Mouse (Mus musculus) lung, adult 2 months (tissue): Measurements from ENCODE around the gene Kcnh1.

ENCODE experiments used
- CTCF ChIP-seq: fragments of 200-500 bp; IDR thresholded peaks from 2 replicates; pipeline ENCODE4 v1.5.1; 2011; ENCODE audit warnings: mild to moderate bottlenecking, low read length, control low read depth; ENCODE audit not compliant: insufficient read depth
- POLR2A ChIP-seq: fragments of 200-500 bp; IDR thresholded peaks from 2 replicates; pipeline ENCODE4 v1.6.1; 2011; ENCODE audit warnings: low read depth, mild to moderate bottlenecking, control low read depth, low read length, borderline replicate concordance; ENCODE audit errors: extremely low read depth

DNA sequence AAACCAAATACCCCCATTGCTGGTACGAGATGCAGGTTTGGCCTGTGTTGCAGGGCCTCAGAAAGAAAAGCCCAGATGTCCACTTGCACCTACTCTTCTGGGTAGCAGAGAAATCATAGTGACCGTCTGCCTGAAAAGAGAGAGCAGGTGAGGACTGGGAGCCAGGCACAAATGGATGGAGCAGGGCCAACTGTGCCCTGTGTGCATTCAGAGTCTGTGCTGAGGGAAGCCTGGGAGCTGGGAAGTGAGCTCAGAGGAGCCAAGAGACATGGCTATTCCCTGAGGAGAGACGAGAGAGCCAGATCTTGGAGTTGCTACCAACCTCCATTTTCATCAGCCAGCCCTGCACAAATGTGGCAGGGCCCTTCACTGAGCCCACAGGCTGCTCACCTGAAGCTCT, 93.8 kb downstream of the Kcnh1 start:
- TF ChIP-seq CTCF = no peak
- TF ChIP-seq POLR2A = no peak
